Mouse (Mus musculus) spleen, embryonic (tissue): ENCODE measurements around the gene Cyp4f39.
"Not testable (repeated sequence)": the region's sequence is repeated elsewhere in the genome, so short reads cannot be mapped to it uniquely, and the experiment has no call there.

ENCODE experiments used
- CTCF ChIA-PET: fragments of 350-600 bp; sonication (Branson Sonifier 250); formaldehyde crosslinking; loops from one replicate; lab custom pipeline; 2022; lab: Charles Lee

The Cyp4f39 gene

GRCm38 (mm10) chr17:32527748-32528147 is 75.2 kb downstream of the Cyp4f39 start:
- CTCF ChIA-PET: no interaction called here

- CTCF ChIA-PET: interaction anchor here (0.9 to 1.1 kb wide), 2 partner anchors 23 to 152 kb away, joined by 3 to 9 read pairs; no protein-coding TSS in a partner anchor
Observed at GRCm38 (mm10) chr17:32528408-32529337, 76.2 kb downstream of the Cyp4f39 start.

GRCm38 (mm10) chr17:32532356-32532755 is 79.8 kb downstream of the Cyp4f39 start:
- CTCF ChIA-PET: not testable (repeated sequence)

GRCm38 (mm10) chr17:32534068-32534467 is 81.5 kb downstream of the Cyp4f39 start:
- CTCF ChIA-PET: interaction anchor here (0.6 to 0.7 kb wide), 2 partner anchors 120 to 126 kb away, joined by 6 to 7 read pairs; no protein-coding TSS in a partner anchor

GRCm38 (mm10) chr17:32536051-32536866 is 83.7 kb downstream of the Cyp4f39 start, which contains the start of gene Cyp4f16:
Gene Cyp4f16 (plus strand): TSS chr17:32536558.
- CTCF ChIA-PET: not testable (repeated sequence)

GRCm38 (mm10) chr17:32536867-32537250 is 84.3 kb downstream of the Cyp4f39 start:
- CTCF ChIA-PET: no interaction called here
